Mouse (Mus musculus) olfactory bulb, adult 2 months (tissue): ENCODE data around the gene Adora1. TPM values are rescaled to one million over a fixed set of nuclear protein-coding genes. Genes with fewer than 3 reads are reported as not detected.

ENCODE experiments used
- H3K27ac ChIP-seq: fragments of 200-500 bp; 2 replicates; pipeline ENCODE4 v1.5.1; 2012; ENCODE audit warnings: low read depth, low read length; ENCODE audit not compliant: insufficient read depth
- H3K4me1 ChIP-seq: fragments of 200-500 bp; 2 replicates; pipeline ENCODE4 v1.6.1; 2012; ENCODE audit warnings: low read length; ENCODE audit not compliant: control insufficient read depth, insufficient read depth
- H3K4me3 ChIP-seq: fragments of 200-500 bp; 2 replicates; pipeline ENCODE4 v1.5.1; 2012; ENCODE audit warnings: mild to moderate bottlenecking, low read depth, low read length, moderate library complexity; ENCODE audit not compliant: insufficient read depth
- CTCF ChIP-seq: fragments of 200-500 bp; IDR thresholded peaks from 2 replicates; pipeline ENCODE4 v1.5.1; 2012; ENCODE audit warnings: low read depth, mild to moderate bottlenecking, low read length, moderate library complexity; ENCODE audit not compliant: insufficient read depth
- POLR2A ChIP-seq: fragments of 200-500 bp; IDR thresholded peaks from 2 replicates; pipeline ENCODE4 v1.6.1; 2012; ENCODE audit warnings: mild to moderate bottlenecking, low read depth, low read length, moderate library complexity; ENCODE audit not compliant: insufficient read depth
- WGBS: fragments of 180-500 bp; shearing (Covaris S2); methylation state at CpG from one replicate; pipeline ENCODE4 v1.1.7; 2018; 5-methylcytosine and 5-hydroxymethylcytosine counted together
- polyA plus RNA-seq: library from polyadenylated mRNA; stranded (reverse); fragments of >200 nt; gene quantifications from 2 replicates; pipeline ENCODE4 v1.2.4, GENCODE M21; 2012; ENCODE audit warnings: low replicate concordance; ENCODE audit not compliant: missing spikeins, insufficient read depth, insufficient read length

The Adora1 gene
- polyA plus RNA-seq, 1 experiment = not detected

DNA sequence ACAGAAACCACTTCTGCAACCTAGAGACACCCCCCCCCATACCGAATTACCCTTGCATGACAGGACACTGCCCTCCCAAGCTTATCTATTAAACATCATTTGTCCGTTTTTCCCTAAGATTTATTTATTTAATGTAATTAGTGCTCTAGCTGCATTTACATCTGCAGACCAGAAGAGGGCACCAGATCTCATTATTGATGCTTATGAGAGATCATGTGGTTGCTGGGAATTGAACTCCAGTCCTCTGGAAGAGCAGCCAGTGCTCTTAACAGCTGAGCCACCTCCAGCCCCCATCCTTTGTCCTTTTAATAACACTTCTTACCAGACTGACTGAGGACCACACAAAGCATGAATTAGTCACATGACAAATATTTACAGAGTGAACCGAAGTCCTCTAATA is 80.6 kb downstream of the Adora1 start:
- WGBS = 68% methylated on average over 3 of the region's 3 CpGs
- TF ChIP-seq POLR2A (no peak), CTCF (no peak)
- Histone ChIP-seq H3K4me3 (no peak overlapping the region), H3K27ac (no peak overlapping the region), H3K4me1 (no peaks in the 10 kb centered on the region)

DNA sequence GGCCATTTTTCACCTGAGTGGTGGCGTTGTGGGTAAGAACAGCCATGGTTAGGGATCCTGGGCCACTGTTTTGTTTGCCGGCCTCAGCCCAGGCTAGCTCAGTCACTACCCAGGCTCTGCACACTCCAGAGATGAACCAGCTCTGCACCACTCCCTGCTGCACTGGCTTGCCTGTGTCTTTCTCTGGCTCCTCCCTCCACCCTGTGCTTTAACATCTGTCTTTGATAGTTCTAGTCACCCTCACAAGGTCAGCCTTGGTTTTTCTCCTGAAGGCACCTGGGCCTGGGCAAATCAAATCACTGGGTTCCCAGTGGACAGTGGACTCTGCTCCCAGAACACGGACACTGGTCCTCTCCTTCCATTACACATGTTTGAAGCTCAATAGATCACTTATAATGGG is 81.1 kb downstream of the Adora1 start:
- Histone ChIP-seq H3K27ac (no peak overlapping the region), H3K4me1 (no peaks in the 10 kb centered on the region), H3K4me3 (no peak overlapping the region)
- 99% methylated on average over 3 of the region's 3 CpGs for WGBS
- TF ChIP-seq POLR2A (no peak), CTCF (no peak)

DNA sequence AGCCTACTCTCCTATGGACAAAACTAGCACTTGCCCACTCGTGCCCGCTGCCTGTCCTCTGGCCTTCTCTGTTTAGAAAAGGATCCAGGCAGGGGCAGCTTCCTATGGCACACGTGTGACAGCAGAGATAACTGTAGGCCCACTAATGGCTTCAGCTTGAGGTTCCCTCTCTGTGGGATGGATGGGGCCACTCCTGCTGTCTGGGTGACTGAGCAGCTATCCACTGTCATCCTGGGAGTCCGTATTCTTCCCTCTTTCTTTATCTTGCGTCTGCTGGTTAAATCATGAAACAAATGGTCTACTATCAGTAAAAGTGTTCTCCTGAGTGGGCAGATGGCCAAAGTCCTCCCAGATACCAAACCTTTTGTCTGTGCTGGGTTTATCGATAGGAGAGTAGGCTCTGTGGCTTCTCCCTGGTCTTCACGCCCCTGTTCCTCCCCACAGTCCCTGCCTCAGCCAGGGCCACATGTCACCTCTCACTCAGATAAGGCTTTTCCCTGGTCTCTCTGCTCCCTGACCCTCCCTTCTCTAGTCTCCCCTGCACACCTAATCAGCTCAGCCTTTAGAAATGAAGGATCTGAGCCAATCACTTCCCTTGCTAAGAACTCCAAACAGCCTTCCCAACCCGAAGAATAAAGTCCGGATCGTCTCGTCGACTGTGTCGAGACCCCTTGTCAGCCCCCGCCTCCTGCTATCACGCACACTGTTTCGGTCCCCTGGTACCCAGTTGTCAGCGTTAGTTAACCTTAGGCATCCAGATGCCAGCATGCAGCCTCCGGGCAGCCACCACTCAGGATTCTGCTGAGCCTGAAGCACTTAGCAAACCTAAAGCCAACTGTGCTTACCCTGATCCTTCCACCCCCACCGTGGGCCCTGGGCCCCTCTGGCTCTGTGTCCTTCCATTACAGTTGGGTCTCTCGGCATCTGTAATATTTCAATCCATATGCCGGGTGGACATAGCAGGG is 82.3 kb downstream of the Adora1 start:
- Histone ChIP-seq H3K4me3 (no peak overlapping the region), H3K27ac (no peak overlapping the region), H3K4me1 (no peaks in the 10 kb centered on the region)
- TF ChIP-seq POLR2A (no peak), CTCF (no peak)
- WGBS = 89% methylated on average over 21 of the region's 21 CpGs

DNA sequence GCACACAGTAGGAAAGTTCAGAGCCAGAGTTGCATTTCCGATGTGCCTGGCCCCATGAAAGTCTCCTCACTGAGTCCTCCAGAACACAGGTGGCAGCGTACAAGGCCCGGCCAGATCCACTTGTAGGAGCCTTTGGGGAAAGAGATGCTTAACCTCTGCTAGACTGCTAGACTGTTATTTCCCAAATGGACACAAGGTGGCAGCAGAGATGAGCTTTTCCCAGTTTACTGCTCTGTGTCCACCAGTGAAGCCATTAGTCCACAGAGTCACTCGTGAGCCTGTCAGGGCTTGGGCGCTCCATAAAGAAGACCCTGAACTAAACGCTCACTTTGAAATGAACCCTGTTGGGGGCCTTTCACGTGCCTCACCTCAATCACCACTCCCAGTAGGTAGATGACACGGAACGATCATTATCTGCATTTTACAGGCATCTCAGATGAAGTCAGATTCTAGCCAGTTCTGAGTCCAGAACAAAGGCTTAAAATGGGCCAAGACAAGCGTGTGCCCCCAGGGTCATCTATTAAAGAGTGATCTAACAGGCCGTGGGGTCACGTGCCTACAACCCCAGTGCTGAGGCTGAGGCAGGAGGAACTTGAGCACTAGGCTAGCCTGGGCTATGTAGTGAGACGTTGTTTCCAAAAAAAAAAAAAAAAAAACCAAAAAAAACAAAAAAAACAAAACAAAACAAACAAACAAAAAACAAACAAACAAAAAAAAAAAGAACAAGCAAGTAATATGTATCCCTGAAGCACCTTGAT is 83.4 kb downstream of the Adora1 start:
- TF ChIP-seq CTCF (peak; percentile 42), POLR2A (no peak)
- 26% methylated on average over 13 of the region's 13 CpGs for WGBS
- Histone ChIP-seq H3K27ac (no peak overlapping the region), H3K4me3 (no peak overlapping the region), H3K4me1 (no peaks in the 10 kb centered on the region)

DNA sequence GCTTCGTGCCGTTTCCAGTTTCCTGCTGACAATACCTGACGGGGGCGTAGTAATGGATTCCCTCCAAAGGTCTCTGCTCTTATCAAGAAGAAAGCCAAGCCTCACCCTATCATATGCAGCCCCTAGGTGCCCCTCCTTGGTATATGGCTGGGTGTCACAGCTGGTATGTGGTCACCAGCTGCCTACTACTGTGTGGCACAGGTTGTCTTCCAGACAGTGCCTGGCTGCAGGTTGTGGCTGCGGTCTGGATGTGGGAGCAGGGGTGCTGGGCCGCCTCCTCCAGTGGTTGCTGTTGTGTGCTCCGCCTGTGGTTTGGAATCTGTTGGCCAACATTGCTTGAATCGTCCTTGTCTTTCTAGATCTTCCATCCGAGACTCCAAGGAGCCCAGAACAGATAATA is 84.5 kb downstream of the Adora1 start:
- TF ChIP-seq POLR2A (no peak), CTCF (no peak)
- 96% methylated on average over 9 of the region's 9 CpGs for WGBS
- H3K4me3 ChIP-seq = no peak overlapping the region
- H3K27ac ChIP-seq = no peak overlapping the region
- H3K4me1 ChIP-seq = 0 out of 2 replicates have a peak, but pooled peaks cover 2% of the 10 kb centered on the region

DNA sequence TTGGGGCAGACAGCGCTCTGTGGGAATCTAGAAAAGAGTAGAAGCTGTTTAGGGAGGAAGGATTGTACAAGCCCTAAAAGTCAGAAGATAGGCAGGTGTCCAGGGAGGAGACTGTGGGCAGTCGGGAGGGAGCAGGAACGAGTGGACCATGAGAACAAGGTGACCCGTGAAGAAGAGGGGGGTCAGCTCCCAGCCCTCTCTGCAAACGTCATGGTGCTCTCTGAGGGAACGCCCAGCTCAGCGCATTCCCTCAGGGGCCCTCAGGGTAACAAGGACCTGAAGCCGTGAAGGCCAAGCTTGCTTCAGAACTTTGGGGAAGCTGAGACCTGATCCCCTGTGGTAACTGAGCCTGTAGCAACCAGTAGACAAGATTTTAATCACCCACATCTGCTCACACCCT is 85.2 kb downstream of the Adora1 start:
- TF ChIP-seq POLR2A (no peak), CTCF (no peak)
- Histone ChIP-seq H3K27ac (no peak overlapping the region), H3K4me3 (no peak overlapping the region), H3K4me1 (0 out of 2 replicates have a peak, but pooled peaks cover 2% of the 10 kb centered on the region)
- 85% methylated on average over 8 of the region's 8 CpGs for WGBS

Other genes starting within 250 kb of the Adora1 start
- gene Fmod, start 198.2 kb downstream of the Adora1 start, polyA plus RNA-seq = not detected in 2 replicates
- gene Btg2, start 156.3 kb downstream of the Adora1 start, polyA plus RNA-seq = 111 and 168 TPM in 2 replicates
- gene Chit1, start 124.2 kb downstream of the Adora1 start, polyA plus RNA-seq = not detected in 2 replicates
- gene Chil1, start 53.3 kb downstream of the Adora1 start, polyA plus RNA-seq = not detected in 2 replicates
- gene Mybph, start 42.0 kb downstream of the Adora1 start, polyA plus RNA-seq = not detected in 2 replicates
- not detected in 2 replicates for gene Myog, start 54.6 kb upstream of the Adora1 start, polyA plus RNA-seq
- not detected in 2 replicates for gene Ppfia4, start 97.5 kb upstream of the Adora1 start, polyA plus RNA-seq
- not detected in 2 replicates for gene Tmem183a, start 126.5 kb upstream of the Adora1 start, polyA plus RNA-seq
- not detected in 2 replicates for gene 4933406M09Rik, start 150.5 kb upstream of the Adora1 start, polyA plus RNA-seq
- gene Cyb5r1, start 170.1 kb upstream of the Adora1 start, polyA plus RNA-seq = not detected in 2 replicates
- gene Adipor1, start 179.9 kb upstream of the Adora1 start, polyA plus RNA-seq = not detected in 2 replicates
- not detected in 2 replicates for gene Klhl12, start 220.1 kb upstream of the Adora1 start, polyA plus RNA-seq